Mouse (Mus musculus): ENCODE measurements around the gene Fv1.
A peak's percentile ranks its signal among the peaks of the same experiment; 100 is the strongest.
"Not testable (repeated sequence)": the region's sequence is repeated elsewhere in the genome, so short reads cannot be mapped to it uniquely, and the experiment has no call there.

Gene Fv1

GRCm38 (mm10) chr4:147868450-147869031 lies at the start of gene Fv1, which contains the start of gene Miip:
Gene Fv1, plus strand, starts transcription at chr4:147868979.
Gene Miip, minus strand, starts transcription at chr4:147868816.
- DNase-seq, result peak; percentile 94

- not testable (repeated sequence) for DNase-seq
Observed at GRCm38 (mm10) chr4:147819659-147820058, 49.1 kb upstream of the Fv1 start.

GRCm38 (mm10) chr4:147821414-147821813 lies 47.4 kb upstream of the Fv1 start:
- DNase-seq, result not testable (repeated sequence)

GRCm38 (mm10) chr4:147824389-147824788 lies 44.4 kb upstream of the Fv1 start:
- DNase-seq, result no peak

- DNase-seq, result peak; percentile 9
Observed at GRCm38 (mm10) chr4:147839282-147839681, 29.5 kb upstream of the Fv1 start.

- DNase-seq, result no peak
Observed at GRCm38 (mm10) chr4:147842871-147843270, 25.9 kb upstream of the Fv1 start.

- peak; percentile 69 for DNase-seq
Observed at GRCm38 (mm10) chr4:147847614-147848583, 20.9 kb upstream of the Fv1 start, which contains the start of gene Zfp933. Gene Zfp933, minus strand, starts transcription at chr4:147848366.

- DNase-seq, result no peak
Observed at GRCm38 (mm10) chr4:147848584-147848991, 20.2 kb upstream of the Fv1 start.

- DNase-seq, result no peak
Observed at GRCm38 (mm10) chr4:147850776-147851175, 18.0 kb upstream of the Fv1 start.

- no peak for DNase-seq
Observed at GRCm38 (mm10) chr4:147862051-147862450, 6.7 kb upstream of the Fv1 start.

- DNase-seq, result no peak
Observed at GRCm38 (mm10) chr4:147865651-147866050, 3.1 kb upstream of the Fv1 start.

GRCm38 (mm10) chr4:147866056-147866455 lies 2.7 kb upstream of the Fv1 start:
- DNase-seq, result no peak

GRCm38 (mm10) chr4:147866793-147867192 lies 2.0 kb upstream of the Fv1 start:
- not testable (repeated sequence) for DNase-seq

- DNase-seq, result no peak
Observed at GRCm38 (mm10) chr4:147867563-147868449, 973 bp upstream of the Fv1 start.

- no peak for DNase-seq
Observed at GRCm38 (mm10) chr4:147869238-147869637, 459 bp downstream of the Fv1 start.

GRCm38 (mm10) chr4:147875852-147876575 lies 7.2 kb downstream of the Fv1 start:
- no peak for DNase-seq

GRCm38 (mm10) chr4:147878537-147878936 lies 9.8 kb downstream of the Fv1 start:
- no peak for DNase-seq

GRCm38 (mm10) chr4:147879456-147879855 lies 10.7 kb downstream of the Fv1 start:
- no peak for DNase-seq

GRCm38 (mm10) chr4:147879865-147880264 lies 11.1 kb downstream of the Fv1 start:
- DNase-seq, result no peak

GRCm38 (mm10) chr4:147881792-147882191 lies 13.0 kb downstream of the Fv1 start:
- DNase-seq, result no peak

- no peak for DNase-seq
Observed at GRCm38 (mm10) chr4:147883041-147883440, 14.3 kb downstream of the Fv1 start.

- DNase-seq, result no peak
Observed at GRCm38 (mm10) chr4:147884138-147884537, 15.4 kb downstream of the Fv1 start.

Measured in right cerebral cortex, postnatal 25 days (tissue).